Mouse (Mus musculus) cerebellum, postnatal 10 days (tissue): Measurements from ENCODE around the gene Nol10.

Experiments
- DNase-seq, 2 experiments: peaks; one replicate each; pipeline ENCODE4 v3.0.0; 2021; ENCODE audit warnings: mixed read lengths in 2 of 2

The Nol10 gene

GRCm38 (mm10) chr12:17348048-17349036, at the start of gene Nol10:
Nol10 (plus strand) TSS chr12:17348458.
- peak; percentile 96 for DNase-seq

- no peak for DNase-seq
Observed at GRCm38 (mm10) chr12:17299902-17300301, 48.4 kb upstream of the Nol10 start.

GRCm38 (mm10) chr12:17305445-17305844, 42.8 kb upstream of the Nol10 start:
- peak; percentile 31 to 45 for DNase-seq

- DNase-seq = no peak
Observed at GRCm38 (mm10) chr12:17308246-17308645, 40.0 kb upstream of the Nol10 start.

GRCm38 (mm10) chr12:17310852-17311839, 37.1 kb upstream of the Nol10 start:
- DNase-seq = no peak

GRCm38 (mm10) chr12:17316096-17316495, 32.2 kb upstream of the Nol10 start:
- no peak for DNase-seq

GRCm38 (mm10) chr12:17317970-17318369, 30.3 kb upstream of the Nol10 start:
- DNase-seq = no peak

- DNase-seq = no peak
Observed at GRCm38 (mm10) chr12:17318453-17318852, 29.8 kb upstream of the Nol10 start.

- peak; percentile 12 to 15 for DNase-seq
Observed at GRCm38 (mm10) chr12:17324549-17325470, 23.4 kb upstream of the Nol10 start.

- no peak for DNase-seq
Observed at GRCm38 (mm10) chr12:17329259-17329658, 19.0 kb upstream of the Nol10 start, which contains the start of gene Atp6v1c2. Atp6v1c2 (minus strand) TSS chr12:17329359.

- DNase-seq = no peak
Observed at GRCm38 (mm10) chr12:17333459-17333858, 14.8 kb upstream of the Nol10 start.

GRCm38 (mm10) chr12:17338338-17338737, 9.9 kb upstream of the Nol10 start:
- DNase-seq = no peak

GRCm38 (mm10) chr12:17339114-17339905, 8.9 kb upstream of the Nol10 start:
- peak in 1 of 2 experiments; percentile 13 for DNase-seq

- DNase-seq = peak; percentile 44 to 53
Observed at GRCm38 (mm10) chr12:17347327-17348047, 771 bp upstream of the Nol10 start.

GRCm38 (mm10) chr12:17350106-17350505, 1.8 kb downstream of the Nol10 start:
- DNase-seq = no peak

GRCm38 (mm10) chr12:17356853-17357252, 8.6 kb downstream of the Nol10 start:
- DNase-seq = peak in 1 of 2 experiments; percentile 23

GRCm38 (mm10) chr12:17357795-17358194, 9.5 kb downstream of the Nol10 start:
- no peak for DNase-seq

- peak in 1 of 2 experiments; percentile 26 for DNase-seq
Observed at GRCm38 (mm10) chr12:17358981-17359380, 10.7 kb downstream of the Nol10 start.

- no peak for DNase-seq
Observed at GRCm38 (mm10) chr12:17360104-17360503, 11.8 kb downstream of the Nol10 start.

- no peak for DNase-seq
Observed at GRCm38 (mm10) chr12:17360650-17361049, 12.4 kb downstream of the Nol10 start.
